Mouse (Mus musculus) heart, postnatal 14 days (tissue): ENCODE measurements around the gene Gm614. TPM values are rescaled to one million over a fixed set of nuclear protein-coding genes. Genes with fewer than 3 reads are reported as not detected.
A peak's percentile ranks its signal among the peaks of the same experiment; 100 is the strongest.

Experiments
- DNase-seq, 2 experiments: peaks; one replicate each; pipeline ENCODE4 v3.0.0; 2021 to 2022
- intact Hi-C: fragments of 180-260 bp; cut with DNase I; formaldehyde crosslinking; loops from one replicate; pipeline ENCODE4 v1.15.1; 2025
- total RNA-seq, 2 experiments: library from RNA; stranded (reverse); gene quantifications; 2 replicates each; pipeline ENCODE4 v1.2.3; 2021

Gene Gm614
- total RNA-seq, 2 experiments from 2014 or later, result 0.32 to 0.38 TPM

DNA sequence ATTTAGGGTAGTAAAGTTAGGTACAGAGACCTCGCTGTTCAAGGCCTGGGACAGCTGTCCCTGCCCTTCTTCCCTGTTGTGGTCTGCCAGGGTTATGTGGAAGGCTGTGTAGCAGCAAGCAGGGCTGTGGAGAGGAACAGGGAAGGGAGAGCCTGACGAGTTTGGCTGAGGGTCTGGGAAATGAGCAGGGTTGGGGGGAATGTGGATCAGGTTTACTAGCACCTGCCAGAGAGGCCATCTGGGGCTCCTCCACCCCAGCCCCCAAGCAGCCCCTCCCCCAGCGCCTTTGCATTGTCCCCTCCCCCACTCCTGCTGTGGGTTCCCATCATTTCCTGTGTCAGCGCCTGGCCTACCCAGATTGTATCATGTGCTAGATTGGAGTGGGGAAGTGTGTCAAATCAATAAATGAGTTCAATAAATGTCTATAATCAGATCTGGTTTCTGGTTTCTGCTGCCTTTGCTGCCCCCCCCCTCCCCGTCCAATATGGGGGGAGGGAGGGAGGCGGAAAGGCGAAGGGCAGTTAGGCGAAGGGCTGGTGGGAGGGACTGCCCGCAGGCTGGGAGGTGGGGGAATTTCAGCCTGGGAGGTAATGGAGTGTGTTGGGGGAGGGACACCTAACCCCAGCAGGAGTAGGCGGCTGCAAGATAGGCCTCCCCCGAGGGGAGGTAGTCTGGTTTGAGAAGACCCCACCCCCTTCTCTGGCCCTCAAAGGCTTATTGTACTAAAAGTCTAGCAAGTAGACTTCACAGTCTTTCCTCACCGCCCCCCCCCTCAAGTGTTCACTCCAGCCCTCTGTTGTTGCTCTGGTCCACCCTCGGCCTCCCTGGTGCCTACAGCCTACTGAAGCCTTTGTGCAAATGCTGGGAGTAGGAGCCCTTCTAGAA lies 3.1 kb downstream of the Gm614 start:
- intact Hi-C loops, result no loop called here
- no peak for DNase-seq

GRCm38 (mm10) chrX:101256603-101257002 lies 7.2 kb downstream of the Gm614 start:
- intact Hi-C loops, result no loop called here
- DNase-seq, result peak; percentile 15 to 25

GRCm38 (mm10) chrX:101254740-101255139 lies 9.1 kb downstream of the Gm614 start:
- peak in 1 of 2 experiments; percentile 6 for DNase-seq

GRCm38 (mm10) chrX:101253952-101254729 lies 9.7 kb downstream of the Gm614 start, which contains the start of gene Foxo4:
Gene Foxo4 (plus strand): TSS chrX:101254528.
- DNase-seq, result peak; percentile 84 to 85
- intact Hi-C loops, result no loop called here

More at GRCm38 (mm10) chrX:101254740-101255139, 9.1 kb downstream of the Gm614 start:
- intact Hi-C loops, result no loop called here

GRCm38 (mm10) chrX:101245011-101245410 lies 18.8 kb downstream of the Gm614 start:
- intact Hi-C loops, result no loop called here
- DNase-seq, result no peak

- DNase-seq, result no peak
- intact Hi-C loops, result loop anchor here (5.0 kb wide), 1 partner anchor 50 kb away; the partner anchor contains the start of gene Med12
Measured at GRCm38 (mm10) chrX:101222796-101223162, 41.0 kb downstream of the Gm614 start.

- intact Hi-C loops, result loop anchor here (5.0 kb wide), 1 partner anchor 50 kb away; the partner anchor contains the start of gene Med12
- DNase-seq, result peak; percentile 85 to 87
Measured at GRCm38 (mm10) chrX:101221834-101222795, 41.7 kb downstream of the Gm614 start, which contains the start of gene Snx12. Gene Snx12 (minus strand): TSS chrX:101222563.

Other genes starting within 250 kb of the Gm614 start
- gene Tex11, start 204.3 kb downstream of the Gm614 start, total RNA-seq, result under 1 TPM; 0.12 to 0.22 TPM
- under 1 TPM in 1 of 2 experiments, not detected in 1; 0.12 TPM for gene Slc7a3, start 178.0 kb downstream of the Gm614 start, total RNA-seq
- 10 to 100 TPM; 38.9 to 42.1 TPM for gene Snx12, start 41.4 kb downstream of the Gm614 start, total RNA-seq
- gene Foxo4, start 9.5 kb downstream of the Gm614 start, total RNA-seq, result 10 to 100 TPM; 42.3 to 43.2 TPM
- gene Il2rg, start 4.3 kb upstream of the Gm614 start, total RNA-seq, result 10 to 100 TPM; 11.5 to 19.4 TPM
- gene Gm20489, start 5.0 kb upstream of the Gm614 start, total RNA-seq, result not detected
- gene Med12, start 10.0 kb upstream of the Gm614 start, total RNA-seq, result 10 to 100 TPM; 22.5 to 25.8 TPM
- gene Nlgn3, start 35.2 kb upstream of the Gm614 start, total RNA-seq, result under 1 TPM; 0.51 to 0.69 TPM
- not detected for gene Gjb1, start 112.4 kb upstream of the Gm614 start, total RNA-seq
- 10 to 100 TPM; 18.5 to 19.0 TPM for gene Zmym3, start 156.9 kb upstream of the Gm614 start, total RNA-seq
- 100 to 1,000 TPM in 1 of 2 experiments, 10 to 100 TPM in 1; 80.4 to 108 TPM for gene Nono, start 165.3 kb upstream of the Gm614 start, total RNA-seq
- gene Itgb1bp2, start 185.1 kb upstream of the Gm614 start, total RNA-seq, result 100 to 1,000 TPM; 204 to 235 TPM